Mouse (Mus musculus) erythroblast, embryonic 14.5 days (primary cell): Measurements from ENCODE around the gene Hspbp1. TPM values are rescaled to one million over a fixed set of nuclear protein-coding genes. Genes with fewer than 3 reads are reported as not detected.

Source experiments
- H3K27me3 ChIP-seq: 2 replicates; pipeline ENCODE4 v1.6.1; 2012; ENCODE audit warnings: inconsistent platforms; ENCODE audit not compliant: control insufficient read depth
- H3K36me3 ChIP-seq: 2 replicates; pipeline ENCODE4 v1.6.1; 2012; ENCODE audit warnings: mild to moderate bottlenecking, inconsistent platforms; ENCODE audit not compliant: control insufficient read depth
- H3K4me1 ChIP-seq: 2 replicates; pipeline ENCODE4 v1.6.1; 2012; ENCODE audit warnings: inconsistent platforms; ENCODE audit not compliant: control insufficient read depth
- H3K4me3 ChIP-seq: replicated peaks from 2 replicates; pipeline ENCODE3; 2012; ENCODE audit warnings: moderate library complexity, mild to moderate bottlenecking, inconsistent platforms
- H3K9me3 ChIP-seq: 2 replicates; pipeline ENCODE4 v1.6.1; 2012; ENCODE audit warnings: low read length, inconsistent platforms, mixed read lengths; ENCODE audit not compliant: control insufficient read depth
- GATA1 ChIP-seq: IDR thresholded peaks from 2 replicates; pipeline ENCODE4 v1.6.1; 2012; ENCODE audit warnings: low read length, inconsistent platforms, mixed read lengths
- TAL1 ChIP-seq: IDR thresholded peaks from 3 replicates; pipeline ENCODE4 v1.6.1; 2012; ENCODE audit warnings: low read length, inconsistent platforms, mixed read lengths
- polyA plus RNA-seq: library from polyadenylated mRNA; stranded (reverse); fragments of >175 nt; gene quantifications from 2 replicates; pipeline ENCODE4 v1.2.3, GENCODE M21; 2012

The Hspbp1 gene
- polyA plus RNA-seq, 1 experiment: 12.9 TPM

GRCm38 (mm10) chr7:4624343-4624742, 60.5 kb downstream of the Hspbp1 start:
- Histone ChIP-seq H3K4me1 (peaks cover 54% of the 10 kb centered on the region), H3K9me3 (no peaks in the 10 kb centered on the region), H3K4me3 (no peak overlapping the region), H3K27me3 (no peaks in the 10 kb centered on the region), H3K36me3 (peaks cover 42% of the 10 kb centered on the region)
- TF ChIP-seq GATA1: no peak
- TF ChIP-seq TAL1: no peak

GRCm38 (mm10) chr7:4623544-4624189, 61.2 kb downstream of the Hspbp1 start:
- peaks cover 36% of the 10 kb centered on the region for H3K36me3 ChIP-seq
- peaks cover 47% of the 10 kb centered on the region for H3K4me1 ChIP-seq
- H3K4me3 ChIP-seq: no peak overlapping the region
- no peak for TF ChIP-seq GATA1
- no peak for TF ChIP-seq TAL1
- no peaks in the 10 kb centered on the region for H3K9me3 ChIP-seq
- H3K27me3 ChIP-seq: no peaks in the 10 kb centered on the region

- H3K4me3 ChIP-seq: no peak overlapping the region
- H3K36me3 ChIP-seq: peaks cover 2% of the 10 kb centered on the region
- H3K27me3 ChIP-seq: peaks cover 2% of the 10 kb centered on the region; the same call in 1 of the 2 replicates
- H3K9me3 ChIP-seq: no peaks in the 10 kb centered on the region
- TF ChIP-seq TAL1: no peak
- TF ChIP-seq GATA1: no peak
- peaks cover 14% of the 10 kb centered on the region for H3K4me1 ChIP-seq
Measured at GRCm38 (mm10) chr7:4619979-4620378, 64.9 kb downstream of the Hspbp1 start.

GRCm38 (mm10) chr7:4613740-4614403, 71.0 kb downstream of the Hspbp1 start:
- H3K4me3 ChIP-seq: no peak overlapping the region

GRCm38 (mm10) chr7:4612956-4613355, 71.9 kb downstream of the Hspbp1 start:
- no peak for TF ChIP-seq TAL1
- TF ChIP-seq GATA1: no peak
- no peak overlapping the region for H3K4me3 ChIP-seq
- peaks cover 4% of the 10 kb centered on the region for H3K4me1 ChIP-seq
- H3K9me3 ChIP-seq: no peaks in the 10 kb centered on the region
- no peaks in the 10 kb centered on the region for H3K36me3 ChIP-seq
- H3K27me3 ChIP-seq: peaks cover 2% of the 10 kb centered on the region; the same call in 1 of the 2 replicates

More at GRCm38 (mm10) chr7:4613740-4614403, 71.0 kb downstream of the Hspbp1 start:
- no peak for TF ChIP-seq TAL1
- TF ChIP-seq GATA1: no peak
- Histone ChIP-seq H3K9me3 (no peaks in the 10 kb centered on the region), H3K36me3 (no peaks in the 10 kb centered on the region), H3K4me1 (peaks cover 2% of the 10 kb centered on the region), H3K27me3 (peaks cover 5% of the 10 kb centered on the region; the same call in 1 of the 2 replicates)

GRCm38 (mm10) chr7:4612386-4612785, 72.5 kb downstream of the Hspbp1 start:
- no peaks in the 10 kb centered on the region for H3K36me3 ChIP-seq
- H3K27me3 ChIP-seq: 0 out of 2 replicates have a peak, but pooled peaks cover 2% of the 10 kb centered on the region
- H3K4me1 ChIP-seq: peaks cover 4% of the 10 kb centered on the region
- H3K4me3 ChIP-seq: no peak overlapping the region
- no peaks in the 10 kb centered on the region for H3K9me3 ChIP-seq
- TF ChIP-seq GATA1: no peak
- no peak for TF ChIP-seq TAL1

GRCm38 (mm10) chr7:4611921-4612341, 72.9 kb downstream of the Hspbp1 start:
- no peaks in the 10 kb centered on the region for H3K9me3 ChIP-seq
- no peak overlapping the region for H3K4me3 ChIP-seq
- H3K4me1 ChIP-seq: peaks cover 4% of the 10 kb centered on the region
- no peaks in the 10 kb centered on the region for H3K36me3 ChIP-seq
- H3K27me3 ChIP-seq: 0 out of 2 replicates have a peak, but pooled peaks cover 2% of the 10 kb centered on the region
- TF ChIP-seq TAL1 (no peak), GATA1 (no peak)

- Histone ChIP-seq H3K4me1 (peaks cover 4% of the 10 kb centered on the region), H3K9me3 (no peaks in the 10 kb centered on the region), H3K27me3 (0 out of 2 replicates have a peak, but pooled peaks cover 2% of the 10 kb centered on the region), H3K36me3 (no peaks in the 10 kb centered on the region), H3K4me3 (no peak overlapping the region)
- no peak for TF ChIP-seq GATA1
Measured at GRCm38 (mm10) chr7:4611511-4611910, 73.4 kb downstream of the Hspbp1 start.

Other genes starting within 250 kb of the Hspbp1 start
- 0.02 TPM in 1 of 2 replicates, not detected in the other for gene Rdh13, start 239.4 kb downstream of the Hspbp1 start, polyA plus RNA-seq
- not detected in 2 replicates for gene Eps8l1, start 224.4 kb downstream of the Hspbp1 start, polyA plus RNA-seq
- gene Ppp1r12c, start 183.4 kb downstream of the Hspbp1 start, polyA plus RNA-seq: 10.8 and 16.5 TPM in 2 replicates
- gene Tnnt1, start 168.7 kb downstream of the Hspbp1 start, polyA plus RNA-seq: 0.28 TPM in 1 of 2 replicates, not detected in the other
- not detected in 2 replicates for gene Tnni3, start 160.8 kb downstream of the Hspbp1 start, polyA plus RNA-seq
- gene Dnaaf3, start 152.6 kb downstream of the Hspbp1 start, polyA plus RNA-seq: 0.02 TPM in 2 replicates
- gene Syt5, start 137.5 kb downstream of the Hspbp1 start, polyA plus RNA-seq: 0.38 and 0.50 TPM in 2 replicates
- not detected in 2 replicates for gene Ptprh, start 81.0 kb downstream of the Hspbp1 start, polyA plus RNA-seq
- gene Tmem86b, start 53.6 kb downstream of the Hspbp1 start, polyA plus RNA-seq: 2.3 and 2.7 TPM in 2 replicates
- 23.5 and 30.2 TPM in 2 replicates for gene Ppp6r1, start 26.0 kb downstream of the Hspbp1 start, polyA plus RNA-seq
- 0.01 TPM in 1 of 2 replicates, not detected in the other for gene Brsk1, start 5.5 kb upstream of the Hspbp1 start, polyA plus RNA-seq
- not detected in 2 replicates for gene Tmem150b, start 40.2 kb upstream of the Hspbp1 start, polyA plus RNA-seq
- 67.3 and 67.8 TPM in 2 replicates for gene Kmt5c, start 55.0 kb upstream of the Hspbp1 start, polyA plus RNA-seq
- 25.4 and 26.4 TPM in 2 replicates for gene Cox6b2, start 68.0 kb upstream of the Hspbp1 start, polyA plus RNA-seq
- not detected in 2 replicates for gene Fam71e2, start 86.2 kb upstream of the Hspbp1 start, polyA plus RNA-seq
- not detected in 2 replicates for gene Il11, start 97.8 kb upstream of the Hspbp1 start, polyA plus RNA-seq
- not detected in 2 replicates for gene Tmem190, start 97.9 kb upstream of the Hspbp1 start, polyA plus RNA-seq
- 6.1 and 6.2 TPM in 2 replicates for gene Tmem238, start 104.6 kb upstream of the Hspbp1 start, polyA plus RNA-seq
- gene Rpl28, start 107.8 kb upstream of the Hspbp1 start, polyA plus RNA-seq: 1,289 and 1,793 TPM in 2 replicates
- 142 and 163 TPM in 2 replicates for gene Ube2s, start 127.5 kb upstream of the Hspbp1 start, polyA plus RNA-seq
- not detected in 2 replicates for gene Shisa7, start 159.6 kb upstream of the Hspbp1 start, polyA plus RNA-seq
- 0.15 TPM in 1 of 2 replicates, not detected in the other for gene Isoc2b, start 185.2 kb upstream of the Hspbp1 start, polyA plus RNA-seq
- gene Isoc2a, start 192.1 kb upstream of the Hspbp1 start, polyA plus RNA-seq: 1.3 and 2.4 TPM in 2 replicates
- gene Gm36210, start 221.4 kb upstream of the Hspbp1 start, polyA plus RNA-seq: 0.05 TPM in 1 of 2 replicates, not detected in the other
- 8.5 and 8.9 TPM in 2 replicates for gene Zfp628, start 230.1 kb upstream of the Hspbp1 start, polyA plus RNA-seq
- 0.38 and 0.51 TPM in 2 replicates for gene Nat14, start 237.0 kb upstream of the Hspbp1 start, polyA plus RNA-seq
- gene Ssc5d, start 240.7 kb upstream of the Hspbp1 start, polyA plus RNA-seq: not detected in 2 replicates